Mouse (Mus musculus) liver, embryonic 12.5 days (tissue): ENCODE data around the gene Igfbp4. TPM values are rescaled to one million over a fixed set of nuclear protein-coding genes. Genes with fewer than 3 reads are reported as not detected.

Source experiments
- ATAC-seq: fragments of 200-750 bp; cut with Nextera tagmentation; 2 replicates; pipeline ENCODE4 v1.8.0; 2017; ENCODE audit warnings: moderate number of reproducible peaks, mild to moderate bottlenecking, moderate library complexity
- H3K27ac ChIP-seq: fragments of 300-500 bp; sonication (generic); 2 replicates; pipeline ENCODE4 v1.5.1; 2016; ENCODE audit warnings: mild to moderate bottlenecking
- H3K27me3 ChIP-seq: fragments of 300-500 bp; sonication (generic); replicated peaks from 2 replicates; pipeline ENCODE4 v1.6.1; 2016; ENCODE audit warnings: mild to moderate bottlenecking, moderate library complexity
- H3K36me3 ChIP-seq: fragments of 300-500 bp; sonication (generic); 2 replicates; pipeline ENCODE4 v1.6.1; 2016; ENCODE audit warnings: mild to moderate bottlenecking, moderate library complexity
- H3K4me1 ChIP-seq: fragments of 300-500 bp; sonication (generic); 2 replicates; pipeline ENCODE4 v1.6.1; 2016
- H3K4me2 ChIP-seq: fragments of 300-500 bp; sonication (generic); 2 replicates; pipeline ENCODE4 v1.6.1; 2016; ENCODE audit warnings: mild to moderate bottlenecking, moderate library complexity
- H3K4me3 ChIP-seq: fragments of 300-500 bp; sonication (generic); 2 replicates; pipeline ENCODE4 v1.5.1; 2016; ENCODE audit warnings: mild to moderate bottlenecking, moderate library complexity
- H3K9ac ChIP-seq: fragments of 300-500 bp; sonication (generic); 2 replicates; pipeline ENCODE4 v1.6.1; 2016; ENCODE audit warnings: mild to moderate bottlenecking, moderate library complexity
- H3K9me3 ChIP-seq: fragments of 300-500 bp; sonication (generic); replicated peaks from 2 replicates; pipeline ENCODE4 v1.6.1; 2016; ENCODE audit warnings: mild to moderate bottlenecking, moderate library complexity
- WGBS: fragments of 180-500 bp; shearing (Covaris S2); methylation state at CpG from one replicate; pipeline ENCODE4 v1.1.7; 2016; ENCODE audit not compliant: insufficient replicate concordance; 5-methylcytosine and 5-hydroxymethylcytosine counted together
- polyA plus RNA-seq: library from polyadenylated mRNA; unstranded; fragments of >200 nt; fragmentation: Nextera tagmentation; extraction: Ambion mirVana; gene quantifications from 2 replicates; pipeline ENCODE4 v1.2.1, GENCODE M21; 2016

Igfbp4 gene
- polyA plus RNA-seq, 1 experiment from 2014 or later: 236 TPM

- Histone ChIP-seq H3K27me3 (peaks cover 4% of the 10 kb centered on the region; the same call in 1 of the 2 replicates), H3K4me2 (no peak overlapping the region), H3K9ac (no peak overlapping the region), H3K4me3 (no peak overlapping the region), H3K36me3 (no peaks in the 10 kb centered on the region), H3K4me1 (peaks cover 16% of the 10 kb centered on the region), H3K9me3 (no peaks in the 10 kb centered on the region), H3K27ac (no peak overlapping the region)
- 52% methylated on average over 8 of the region's 8 CpGs for WGBS
- no peak for ATAC-seq
These were observed 60.6 kb downstream of the Igfbp4 start for GRCm38 (mm10) chr11:99101693-99102092.

- no peak for ATAC-seq
These were observed 61.7 kb downstream of the Igfbp4 start for GRCm38 (mm10) chr11:99102575-99103270.

More at GRCm38 (mm10) chr11:99102575-99103270, 61.7 kb downstream of the Igfbp4 start:
- Histone ChIP-seq H3K36me3 (no peaks in the 10 kb centered on the region), H3K9ac (no peak overlapping the region), H3K4me3 (no peak overlapping the region), H3K4me2 (no peak overlapping the region), H3K27me3 (peaks cover 4% of the 10 kb centered on the region; the same call in 1 of the 2 replicates), H3K9me3 (no peaks in the 10 kb centered on the region), H3K27ac (no peak overlapping the region), H3K4me1 (peaks cover 20% of the 10 kb centered on the region)
- WGBS: 50% methylated on average over 9 of the region's 9 CpGs

Other genes with a start within 250 kb of the Igfbp4 start
- 11.5 and 11.7 TPM in 2 replicates for gene Msl1, start 245.7 kb upstream of the Igfbp4 start, polyA plus RNA-seq
- gene Casc3, start 236.3 kb upstream of the Igfbp4 start, polyA plus RNA-seq: 26.4 and 29.7 TPM in 2 replicates
- gene Rapgefl1, start 204.5 kb upstream of the Igfbp4 start, polyA plus RNA-seq: 0.21 and 0.24 TPM in 2 replicates
- gene Wipf2, start 177.6 kb upstream of the Igfbp4 start, polyA plus RNA-seq: 2.0 and 2.2 TPM in 2 replicates
- gene Cdc6, start 133.4 kb upstream of the Igfbp4 start, polyA plus RNA-seq: 86.5 and 89.9 TPM in 2 replicates
- 6.8 and 7.1 TPM in 2 replicates for gene Rara, start 113.4 kb upstream of the Igfbp4 start, polyA plus RNA-seq
- not detected in 2 replicates for gene Gjd3, start 58.2 kb upstream of the Igfbp4 start, polyA plus RNA-seq
- gene Top2a, start 17.1 kb upstream of the Igfbp4 start, polyA plus RNA-seq: 249 and 261 TPM in 2 replicates
- gene Tns4, start 48.1 kb downstream of the Igfbp4 start, polyA plus RNA-seq: 0.17 and 0.39 TPM in 2 replicates
- 0.39 and 0.44 TPM in 2 replicates for gene Ccr7, start 113.8 kb downstream of the Igfbp4 start, polyA plus RNA-seq
- 114 and 115 TPM in 2 replicates for gene Smarce1, start 189.8 kb downstream of the Igfbp4 start, polyA plus RNA-seq
- 0.04 and 0.08 TPM in 2 replicates for gene Krt222, start 202.8 kb downstream of the Igfbp4 start, polyA plus RNA-seq
- gene Krt24, start 244.0 kb downstream of the Igfbp4 start, polyA plus RNA-seq: not detected in 2 replicates